Mouse (Mus musculus): ENCODE measurements around the gene Olfr957.

Gene Olfr957

DNA sequence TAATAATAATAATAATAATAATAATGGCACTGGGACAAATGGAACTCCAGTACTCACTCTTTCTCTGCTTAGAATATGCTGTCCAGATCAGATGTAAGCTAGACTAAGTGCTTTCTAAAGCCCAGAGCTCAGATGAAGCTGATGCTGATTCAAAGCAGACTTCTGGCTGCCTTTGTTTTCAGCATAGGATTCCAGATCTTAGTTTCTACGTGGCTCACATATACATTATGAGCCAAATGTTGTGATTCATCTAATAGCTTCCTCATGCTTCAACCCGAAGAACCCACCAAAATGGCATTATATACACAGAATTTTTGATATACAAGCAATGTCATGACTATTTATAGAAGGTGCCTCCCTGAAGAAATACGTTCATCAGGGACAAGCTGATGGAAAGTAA is at the start of gene Olfr957:
Olfr957 (minus strand) TSS at position 279 of the 400 bp plus-strand sequence.
- DNase-seq: no peak

DNA sequence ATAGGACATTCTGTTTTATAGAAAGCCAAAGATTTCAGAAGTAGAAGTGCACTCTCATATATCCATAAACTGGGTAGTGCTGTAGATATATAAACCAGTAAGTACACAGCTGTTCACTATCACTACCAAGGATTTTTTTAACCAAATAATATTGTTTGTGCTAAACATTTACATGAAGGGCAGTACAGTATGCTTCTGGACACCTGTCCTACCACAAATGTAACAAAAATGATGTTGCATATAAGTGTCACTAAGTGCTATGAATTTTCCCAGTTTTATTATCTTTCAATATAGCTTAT is 42.7 kb upstream of the Olfr957 start:
- DNase-seq: no peak

DNA sequence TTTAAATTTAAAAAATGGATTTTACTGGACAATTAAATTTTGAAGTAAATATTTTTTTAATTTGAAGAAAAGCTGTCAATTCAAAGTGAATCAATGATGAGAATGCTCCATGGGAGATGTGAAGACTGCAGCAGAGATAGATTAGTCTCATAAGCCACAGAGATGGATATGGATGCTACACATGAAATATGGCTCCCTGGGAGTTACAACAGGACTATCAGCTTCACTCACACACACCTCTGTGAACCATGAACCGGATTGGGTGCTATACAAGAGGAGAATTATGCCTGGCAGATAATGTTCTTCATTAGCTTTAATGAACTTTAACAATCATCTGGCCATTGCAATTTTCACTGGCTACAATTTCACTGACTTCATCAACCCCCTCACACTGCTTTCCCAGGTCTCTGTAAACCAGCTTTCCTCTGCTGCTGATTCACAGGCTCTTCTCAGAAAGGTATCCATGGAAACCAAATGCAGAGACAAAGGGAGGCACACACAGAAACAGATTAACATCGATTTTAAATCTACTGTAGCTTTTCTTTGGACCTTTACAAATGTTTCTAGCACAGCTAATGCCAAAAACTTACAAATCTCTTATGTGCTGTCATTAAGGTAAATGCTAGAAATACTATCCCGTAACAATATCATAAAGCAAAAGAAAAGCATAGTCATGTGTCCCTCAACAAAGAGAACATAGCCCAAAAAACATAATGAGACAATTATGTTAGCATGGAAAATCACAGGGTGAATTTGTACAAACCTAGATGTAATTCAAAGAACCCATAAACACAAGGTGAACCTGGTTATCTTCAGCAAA is 42.1 kb upstream of the Olfr957 start:
- no peak for DNase-seq

DNA sequence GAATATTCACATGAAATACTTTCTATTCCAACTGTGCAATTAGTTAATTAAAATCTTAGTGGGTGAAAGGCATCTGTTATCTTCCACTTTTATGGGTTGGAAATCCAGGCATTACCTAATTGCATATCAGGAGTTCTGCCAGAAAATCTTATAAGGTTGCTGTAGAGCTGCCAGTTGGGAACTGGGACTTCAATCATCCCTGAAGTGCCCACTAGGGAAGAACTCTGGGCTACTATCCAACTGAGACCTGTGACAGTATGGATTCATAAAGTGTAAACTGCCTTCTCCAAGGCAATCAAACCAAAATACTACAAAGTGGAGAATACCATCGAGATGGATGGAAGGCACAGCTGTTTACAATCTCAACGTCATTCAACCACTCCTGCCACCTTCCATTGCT is 38.3 kb upstream of the Olfr957 start, which contains the start of gene Olfr958:
Olfr958 (minus strand) TSS at position 109 of the 400 bp plus-strand sequence.
- no peak for DNase-seq

DNA sequence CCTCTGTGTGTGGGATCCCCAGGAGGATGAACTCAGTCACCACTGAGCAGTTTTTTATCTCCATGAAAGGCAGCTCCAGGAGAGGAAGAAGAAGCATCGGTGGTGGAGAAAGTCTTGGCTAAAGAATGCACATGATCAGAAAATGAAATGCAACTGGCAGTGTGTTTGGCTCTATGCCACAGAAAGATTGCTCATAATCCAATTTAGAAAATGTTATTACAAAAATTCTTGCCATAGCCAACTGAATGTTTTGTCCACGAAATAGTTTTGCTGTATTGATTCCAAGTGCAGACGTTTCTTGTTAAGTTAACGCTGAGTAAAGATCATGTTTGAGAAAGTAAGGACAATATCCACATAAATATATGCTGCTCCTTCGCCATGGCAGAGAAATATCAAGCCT is 35.2 kb upstream of the Olfr957 start:
- DNase-seq: no peak

DNA sequence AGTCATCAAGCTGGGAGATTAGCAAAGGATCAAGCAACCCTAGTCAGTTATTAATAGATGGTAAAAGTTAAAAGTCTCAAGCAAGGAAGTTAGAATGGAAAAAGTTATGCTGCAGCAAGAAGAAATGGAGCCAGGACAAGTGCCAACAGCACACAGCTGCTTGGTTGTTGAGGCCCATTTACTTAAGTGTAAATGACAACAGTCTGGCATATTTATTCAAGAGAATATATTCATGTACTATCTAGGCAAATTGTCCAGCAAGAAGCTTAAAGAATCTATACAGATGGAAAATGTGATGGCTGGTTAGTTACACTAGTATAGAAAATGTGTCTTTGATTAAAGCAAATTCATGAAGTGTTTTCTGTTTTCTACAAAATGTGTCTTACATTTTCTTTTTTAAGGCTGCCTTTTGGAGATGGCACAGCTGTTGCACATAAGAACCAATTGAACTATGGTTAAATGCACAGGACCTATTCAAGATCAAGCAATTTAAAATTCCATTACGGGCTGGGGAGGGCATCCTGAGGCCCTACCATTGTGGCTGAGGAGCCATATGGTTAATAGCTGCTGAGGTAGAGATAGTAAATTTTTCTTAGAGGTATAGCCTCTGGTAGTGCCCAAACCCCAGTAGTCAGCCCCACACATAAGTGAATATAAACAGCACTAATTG is 8.1 kb upstream of the Olfr957 start:
- DNase-seq: peak in 1 of 2 experiments; percentile 41

DNA sequence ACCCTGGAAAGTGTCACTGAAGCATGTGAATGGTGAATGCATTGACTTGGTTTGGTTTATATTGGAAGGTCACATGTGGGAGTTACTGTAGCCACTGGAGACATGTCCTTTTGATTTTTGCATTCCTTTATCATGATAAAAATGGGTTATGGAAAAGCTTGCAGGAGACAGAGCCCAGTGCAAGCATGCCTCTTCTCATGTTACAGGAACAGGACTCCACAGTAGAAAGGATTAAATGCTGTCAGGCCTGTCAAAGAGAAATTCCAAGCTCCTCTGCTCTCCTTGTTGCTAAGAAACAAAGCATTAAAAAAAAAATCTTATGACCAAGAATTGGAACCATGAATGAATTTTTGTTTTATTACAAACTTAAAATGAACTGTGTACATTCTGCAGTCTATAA is 3.0 kb upstream of the Olfr957 start:
- no peak for DNase-seq

DNA sequence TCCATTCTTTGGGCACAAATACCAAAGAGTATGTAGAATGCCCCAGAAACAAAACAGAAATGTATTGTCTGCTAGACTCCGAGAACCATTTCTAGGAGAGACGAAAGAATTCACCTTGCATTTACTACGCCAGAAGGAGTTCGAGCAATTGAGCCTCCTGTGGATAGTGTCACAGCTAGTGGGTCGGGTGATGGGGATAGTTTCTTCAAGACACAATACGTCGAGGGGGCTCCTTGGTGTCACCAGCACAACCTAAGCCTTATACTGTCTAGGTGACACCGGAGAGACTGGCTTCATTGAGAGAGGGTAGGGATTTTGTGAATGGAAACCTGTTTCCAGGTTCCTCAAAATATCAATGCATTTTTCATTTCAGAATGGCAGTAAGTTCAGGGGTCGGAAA is 6.2 kb downstream of the Olfr957 start:
- no peak for DNase-seq

DNA sequence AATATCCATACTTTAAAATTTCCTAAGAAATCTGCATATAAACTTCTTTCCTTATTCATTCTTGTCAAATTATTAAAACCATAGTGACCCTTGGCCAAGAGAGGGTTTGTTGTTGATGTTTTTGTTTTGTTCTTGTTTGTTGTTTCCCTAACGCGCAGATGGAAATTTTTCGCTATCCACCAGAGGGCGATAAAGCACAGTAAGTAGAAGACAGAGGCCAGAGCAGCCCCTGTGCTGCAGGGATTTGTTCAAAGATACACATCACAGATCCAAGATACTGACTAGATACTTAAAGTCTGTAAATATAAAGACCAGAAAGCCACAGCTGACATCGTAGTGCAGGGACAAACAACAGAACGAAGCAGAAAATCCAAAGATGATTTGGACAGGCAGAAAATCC is 6.6 kb downstream of the Olfr957 start:
- peak in 1 of 2 experiments; percentile 16 for DNase-seq

DNA sequence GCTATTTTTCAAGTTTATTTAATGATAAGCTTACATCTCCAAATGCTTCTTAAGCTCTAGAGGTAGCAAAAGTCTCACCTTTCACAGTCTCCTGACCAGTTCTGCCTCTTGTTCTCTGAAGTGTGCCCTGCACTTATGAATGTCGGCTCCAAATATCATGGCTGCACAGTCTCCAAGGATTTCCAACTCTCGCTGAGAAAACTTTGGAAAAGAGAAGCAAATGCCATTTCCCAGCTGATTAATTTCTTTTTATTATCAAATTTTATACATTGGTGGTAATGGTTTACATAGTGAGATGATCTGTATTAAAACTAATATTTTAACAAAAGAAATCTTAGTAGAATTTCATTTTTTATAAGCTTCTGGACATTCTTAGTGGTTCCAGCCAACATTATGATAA is 21.7 kb downstream of the Olfr957 start, which contains the start of gene Olfr44:
Olfr44 (minus strand) TSS at position 101 of the 400 bp plus-strand sequence.
- DNase-seq: no peak

DNA sequence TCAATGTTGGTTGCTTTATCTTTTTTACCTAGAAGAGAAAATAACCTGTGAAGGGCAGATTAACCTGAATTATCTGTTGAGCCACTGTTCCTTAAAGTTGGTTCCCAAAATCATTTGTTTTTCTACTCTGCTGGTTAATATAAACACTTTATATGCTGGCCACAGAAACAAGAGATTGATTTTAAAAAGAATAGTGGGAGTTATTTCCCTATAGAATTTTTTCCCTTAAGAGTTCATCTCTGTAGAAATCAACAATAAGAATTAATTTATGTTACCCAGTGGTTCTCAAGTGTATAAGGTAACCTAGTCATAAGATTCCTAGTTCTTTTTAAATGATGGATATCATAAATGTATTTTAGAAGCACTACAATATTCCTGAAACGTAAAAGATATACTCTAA is 43.8 kb downstream of the Olfr957 start, which contains the start of gene Olfr955:
Olfr955 (minus strand) TSS at position 101 of the 400 bp plus-strand sequence.
- DNase-seq: no peak
